Comparison of ENCODE assay signal across 7 mouse cellular contexts in the genomic region with DNA sequence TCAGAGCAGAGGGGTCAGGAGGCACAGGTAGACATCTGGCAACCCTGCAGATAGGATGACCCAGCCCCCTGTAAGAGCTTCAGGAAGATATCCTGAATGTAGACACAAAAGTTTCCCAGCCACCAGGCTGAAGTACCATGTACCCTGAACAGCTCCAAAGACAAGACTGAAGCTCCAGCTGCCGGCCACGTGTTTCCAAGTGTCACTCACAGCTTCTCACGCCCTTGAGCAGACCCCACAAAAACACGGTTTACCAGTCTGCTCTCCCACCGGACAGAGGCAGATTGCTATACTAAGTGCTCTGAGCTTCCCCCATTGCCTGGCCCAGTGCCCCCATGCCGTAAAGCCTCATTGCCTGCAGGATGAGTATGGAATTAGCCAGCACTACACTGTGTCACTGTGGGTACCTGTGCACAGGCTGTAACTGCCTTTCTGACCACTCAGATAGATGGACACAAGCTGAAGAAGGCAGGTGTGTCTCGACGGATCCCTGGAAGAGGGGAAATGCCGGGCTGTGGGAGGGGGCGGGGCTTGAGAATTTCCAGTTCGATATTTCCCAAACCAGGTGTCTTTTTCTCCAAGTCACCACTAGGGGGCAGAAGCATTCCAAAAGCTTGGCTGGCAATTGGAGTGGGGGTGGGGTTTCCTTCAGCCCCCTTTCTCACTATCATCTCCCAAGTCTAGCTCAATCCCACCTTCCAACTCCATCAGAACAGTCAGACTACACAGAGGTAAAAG. TPM values are rescaled to one million over a fixed set of nuclear protein-coding genes. Genes with fewer than 3 reads are reported as not detected.
A peak's percentile ranks its signal among the peaks of the same experiment; 100 is the strongest.
DNase-seq lines count a peak whose midpoint lies in the region; ATAC-seq and TF ChIP-seq lines count a peak whose summit lies in the region.

No protein-coding gene starts in this region.

- peaks cover 14% of the 10 kb centered on the region for H3K4me1 ChIP-seq in bone marrow macrophage, adult 2 months (ENCODE audit: control insufficient read depth, insufficient read depth, low read length)
- peaks cover 20% of the 10 kb centered on the region for H3K4me1 ChIP-seq in embryonic fibroblast, embryonic 13.5 days (ENCODE audit: control insufficient read depth, insufficient read depth, low read length)

- peak; percentile 85 for TF ChIP-seq CTCF in bone marrow macrophage, adult 2 months (IDR thresholded peaks at IDR 0.05; ENCODE audit: low read depth, low read length)
- TF ChIP-seq CTCF in embryonic fibroblast, embryonic 13.5 days (IDR thresholded peaks at IDR 0.05; ENCODE audit: borderline replicate concordance, insufficient read depth, low read length), result no peak

- TF ChIP-seq POLR2A in bone marrow macrophage, adult 2 months (IDR thresholded peaks at IDR 0.05; ENCODE audit: borderline replicate concordance, low read depth, low read length), result no peak
- TF ChIP-seq POLR2A in embryonic fibroblast, embryonic 13.5 days (IDR thresholded peaks at IDR 0.05; ENCODE audit: low read depth, low read length), result no peak

- H3K4me3 ChIP-seq in bone marrow macrophage, adult 2 months (ENCODE audit: insufficient read depth, low read length), result no peak overlapping the region
- no peak overlapping the region for H3K4me3 ChIP-seq in embryonic fibroblast, embryonic 13.5 days (ENCODE audit: insufficient read depth, low read length)

- no peak for ATAC-seq in inflammation-experienced regulatory T-cells, adult 6 months

- H3K27ac ChIP-seq in bone marrow macrophage, adult 2 months (ENCODE audit: insufficient read depth, low read depth, low read length), result no peak overlapping the region
- peak overlapping the region; percentile 99 for H3K27ac ChIP-seq in embryonic fibroblast, embryonic 13.5 days (ENCODE audit: insufficient read depth, low read length)

- peak; percentile 59 for DNase-seq in right cerebral cortex, adult 18-20 months
- no peak for DNase-seq in right cerebral cortex, postnatal 36 days (ENCODE audit: low spot score in 2 of 2)
- peak; percentile 62 for DNase-seq in kidney, postnatal 14 days
- peak; percentile 64 for DNase-seq in lung, postnatal 25 days (ENCODE audit: low spot score)

RNA-seq across cellular contexts. Expression of gene Ccdc9b, which starts 1.8 kb away (rescaled TPM):
- polyA plus RNA-seq in bone marrow macrophage, adult 2 months (2012; ENCODE audit: insufficient read depth, insufficient read length, missing spikeins), result 0.23 TPM in 1 of 2 replicates, not detected in the other
- polyA plus RNA-seq in embryonic fibroblast, embryonic 13.5 days (2011; ENCODE audit: insufficient read length, low read depth, missing spikeins), result 17.9 and 27.9 TPM in 2 replicates
- polyA plus RNA-seq in inflammation-experienced regulatory T-cells, adult 6 months (2017; shearing (Covaris generic)), result under 1 TPM in 2 of 3 experiments, not detected in 1; 0.16 to 0.30 TPM

RNA-seq across cellular contexts. Expression of gene Phgr1, which starts 8.3 kb away (rescaled TPM):
- polyA plus RNA-seq in bone marrow macrophage, adult 2 months (2012; ENCODE audit: insufficient read depth, insufficient read length, missing spikeins), result not detected in 2 replicates
- not detected in 2 replicates for polyA plus RNA-seq in embryonic fibroblast, embryonic 13.5 days (2011; ENCODE audit: insufficient read length, low read depth, missing spikeins)
- polyA plus RNA-seq in inflammation-experienced regulatory T-cells, adult 6 months (2017; shearing (Covaris generic)), result not detected

RNA-seq across cellular contexts. Expression of gene Disp2, which starts 15.3 kb away (rescaled TPM):
- polyA plus RNA-seq in bone marrow macrophage, adult 2 months (2012; ENCODE audit: insufficient read depth, insufficient read length, missing spikeins), result not detected in 2 replicates
- 0.07 and 0.11 TPM in 2 replicates for polyA plus RNA-seq in embryonic fibroblast, embryonic 13.5 days (2011; ENCODE audit: insufficient read length, low read depth, missing spikeins)
- polyA plus RNA-seq in inflammation-experienced regulatory T-cells, adult 6 months (2017; shearing (Covaris generic)), result not detected

RNA-seq across cellular contexts. Expression of gene Inafm2, which starts 18.7 kb away (rescaled TPM):
- polyA plus RNA-seq in bone marrow macrophage, adult 2 months (2012; ENCODE audit: insufficient read depth, insufficient read length, missing spikeins), result 11.3 and 11.6 TPM in 2 replicates
- 17.3 and 19.0 TPM in 2 replicates for polyA plus RNA-seq in embryonic fibroblast, embryonic 13.5 days (2011; ENCODE audit: insufficient read length, low read depth, missing spikeins)
- polyA plus RNA-seq in inflammation-experienced regulatory T-cells, adult 6 months (2017; shearing (Covaris generic)), result 10 to 100 TPM; 28.1 to 40.7 (median 28.2) TPM

RNA-seq across cellular contexts. Expression of gene Plcb2, which starts 36.0 kb away (rescaled TPM):
- 41.1 and 53.8 TPM in 2 replicates for polyA plus RNA-seq in bone marrow macrophage, adult 2 months (2012; ENCODE audit: insufficient read depth, insufficient read length, missing spikeins)
- 0.49 TPM in 1 of 2 replicates, not detected in the other for polyA plus RNA-seq in embryonic fibroblast, embryonic 13.5 days (2011; ENCODE audit: insufficient read length, low read depth, missing spikeins)
- 10 to 100 TPM in 2 of 3 experiments, 1 to 10 TPM in 1; 8.2 to 18.9 (median 18.4) TPM for polyA plus RNA-seq in inflammation-experienced regulatory T-cells, adult 6 months (2017; shearing (Covaris generic))

Comparison
In these comparisons a context has a peak if more than half of its experiments do, and no peak if none do; other contexts are left out.
1. DNase-seq: peak in right cerebral cortex, adult 18-20 months (single experiment), kidney, postnatal 14 days (single experiment) and lung, postnatal 25 days (single experiment); none in right cerebral cortex, postnatal 36 days (0 of 2).
2. RNA of gene Ccdc9b, which starts 1.8 kb away (polyA plus RNA-seq): 17.9 to 27.9 TPM in embryonic fibroblast, embryonic 13.5 days; 0.23 TPM in bone marrow macrophage, adult 2 months and 0.16 to 0.30 TPM in inflammation-experienced regulatory T-cells, adult 6 months; every median in the first group is over 10 times any median in the second.